Mouse (Mus musculus): ENCODE data around the gene Dntt.

The Dntt gene

DNA sequence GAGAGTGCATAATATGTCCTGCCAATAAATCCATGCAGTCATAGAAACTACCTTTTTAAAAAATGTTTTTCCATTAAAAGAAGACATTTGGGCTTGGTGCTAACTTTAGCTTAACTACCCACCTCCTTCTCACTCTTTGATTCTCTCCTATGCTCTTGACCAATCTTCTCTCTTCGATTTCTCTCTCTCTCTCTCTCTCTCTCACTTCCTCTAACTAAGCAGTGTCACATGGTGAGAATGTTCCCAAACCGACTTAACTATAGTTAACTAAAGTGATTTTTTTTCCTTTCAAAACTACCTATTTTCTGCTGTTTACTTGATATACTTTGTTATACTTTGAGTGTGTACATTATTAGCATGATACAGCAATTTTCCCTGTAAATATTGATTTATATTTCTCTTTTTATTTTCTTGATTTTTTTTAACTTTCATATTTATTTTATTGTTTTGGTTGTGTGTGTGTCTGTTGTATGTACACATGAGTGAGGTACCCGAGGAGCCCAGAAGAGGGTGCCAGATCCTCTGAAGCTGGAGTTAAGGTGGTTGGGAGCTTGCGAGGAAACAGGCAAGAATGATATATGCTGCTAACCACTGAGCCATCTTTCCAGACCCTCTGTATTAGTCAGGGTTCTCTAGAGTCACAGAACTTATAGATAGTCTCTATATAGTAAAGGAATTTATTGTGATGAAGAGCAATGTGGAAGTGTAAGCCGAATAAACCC, 20.2 kb upstream of the Dntt start:
- intact Hi-C loops (cut with DNase I), result no loop called here

DNA sequence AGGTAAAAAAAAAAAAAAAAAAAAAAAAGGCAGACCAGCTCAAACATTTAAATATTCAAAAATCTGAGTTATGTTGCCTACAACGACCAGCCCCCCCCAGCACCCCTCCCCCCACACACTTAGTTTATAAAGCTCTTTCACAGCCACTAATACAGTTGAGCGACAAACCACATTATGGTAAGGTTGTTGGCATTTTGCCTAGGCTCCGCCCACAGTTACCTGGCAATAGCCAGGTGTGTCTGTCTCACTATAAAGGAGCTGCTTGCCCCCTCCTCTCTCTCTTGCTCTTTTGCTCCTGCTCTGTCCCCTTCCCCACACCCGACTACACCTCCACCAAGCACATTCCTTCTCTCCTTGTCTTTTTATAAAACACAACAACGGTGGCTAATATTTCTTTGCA, 17.4 kb upstream of the Dntt start:
- intact Hi-C loops (cut with DNase I), result no loop called here

DNA sequence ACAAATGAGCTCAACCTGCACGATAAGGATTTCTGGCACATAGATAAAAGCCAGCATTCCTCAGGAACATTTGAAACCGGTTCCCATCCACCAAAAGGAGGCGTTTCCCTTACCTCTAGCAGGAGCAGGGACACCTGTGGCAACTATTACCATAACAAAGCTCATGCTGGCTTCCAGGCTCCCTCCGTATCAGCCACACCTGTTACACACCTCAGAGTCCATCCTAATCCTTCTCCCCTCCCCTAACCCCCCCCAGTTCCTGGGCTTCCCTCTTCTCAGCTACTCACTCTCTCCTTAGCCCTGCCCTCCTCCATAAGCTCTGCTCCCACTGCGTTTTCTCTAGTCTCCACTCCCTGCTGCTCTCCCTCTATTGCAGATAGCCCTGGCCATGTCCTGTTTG, 15.5 kb upstream of the Dntt start:
- intact Hi-C loops (cut with DNase I), result no loop called here

- intact Hi-C loops (cut with DNase I), result no loop called here
These were observed 15.1 kb upstream of the Dntt start for GRCm38 (mm10) chr19:41014003-41014402.

DNA sequence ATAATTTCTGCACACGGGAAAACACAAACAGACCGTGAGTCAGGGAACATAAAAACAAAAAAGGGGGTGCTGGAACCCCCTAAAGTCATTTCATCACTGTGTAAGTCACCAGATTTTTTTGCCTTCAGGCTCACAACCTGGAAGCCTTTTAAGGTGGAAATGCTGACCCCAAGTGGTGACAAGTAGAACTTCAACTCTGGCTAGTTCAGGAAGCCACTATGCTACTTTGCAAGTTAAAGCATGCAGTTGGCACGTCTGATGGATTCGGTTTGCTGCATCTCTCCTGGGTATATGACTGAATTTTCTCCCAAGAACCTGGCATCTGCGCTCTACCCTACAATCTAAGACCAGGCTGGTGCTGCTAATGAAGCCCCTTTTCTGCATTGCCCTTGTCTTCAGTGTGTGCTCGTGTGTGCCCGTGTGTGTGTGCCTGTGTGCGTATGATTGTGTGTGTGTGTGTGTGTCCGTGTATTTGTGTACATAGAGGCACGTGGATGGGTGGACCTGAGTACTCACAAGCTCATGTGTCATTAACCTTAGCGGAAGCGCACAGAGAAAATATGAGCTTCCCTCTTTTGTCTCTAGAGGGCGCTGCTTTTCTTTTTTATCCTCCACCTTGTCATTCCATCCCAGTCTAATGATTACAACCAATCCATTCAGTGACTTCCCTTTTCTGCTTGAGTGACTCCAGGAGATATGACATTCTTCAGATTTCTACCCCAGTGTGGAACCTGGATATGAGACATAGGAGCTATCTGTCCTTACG, 12.9 kb upstream of the Dntt start:
- intact Hi-C loops (cut with DNase I), result loop anchor here (2.0 to 5.0 kb wide), 2 partner anchors 54 to 261 kb away; no protein-coding TSS in a partner anchor

- intact Hi-C loops (cut with DNase I), result loop anchor here (5.0 kb wide), 1 partner anchor 57 kb away; no protein-coding TSS in a partner anchor
These were observed 9.9 kb upstream of the Dntt start for GRCm38 (mm10) chr19:41019164-41019675.

GRCm38 (mm10) chr19:41020537-41020936, 8.5 kb upstream of the Dntt start:
- intact Hi-C loops (cut with DNase I), result no loop called here

DNA sequence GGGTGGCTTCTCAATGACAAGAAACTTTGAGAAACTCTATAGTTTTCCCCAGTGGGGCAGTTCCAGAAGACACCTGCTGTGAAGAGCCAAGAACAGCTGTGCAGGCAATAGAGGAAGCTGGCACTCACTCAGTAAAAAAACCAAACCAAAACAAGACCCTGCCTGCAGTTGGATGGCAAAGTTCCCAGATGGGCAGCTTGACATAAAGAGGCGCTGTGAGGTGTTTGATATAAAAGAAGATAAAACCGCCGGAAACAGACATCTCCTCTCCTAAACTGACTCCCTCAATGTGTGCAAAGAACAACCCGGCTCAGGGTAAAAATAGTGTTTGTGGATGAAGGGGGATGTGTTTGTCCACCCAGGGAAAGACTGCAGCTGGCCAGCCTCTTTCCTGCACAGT, 6.8 kb upstream of the Dntt start:
- intact Hi-C loops (cut with DNase I), result no loop called here

GRCm38 (mm10) chr19:41026551-41026950, 2.5 kb upstream of the Dntt start:
- intact Hi-C loops (cut with DNase I), result no loop called here

DNA sequence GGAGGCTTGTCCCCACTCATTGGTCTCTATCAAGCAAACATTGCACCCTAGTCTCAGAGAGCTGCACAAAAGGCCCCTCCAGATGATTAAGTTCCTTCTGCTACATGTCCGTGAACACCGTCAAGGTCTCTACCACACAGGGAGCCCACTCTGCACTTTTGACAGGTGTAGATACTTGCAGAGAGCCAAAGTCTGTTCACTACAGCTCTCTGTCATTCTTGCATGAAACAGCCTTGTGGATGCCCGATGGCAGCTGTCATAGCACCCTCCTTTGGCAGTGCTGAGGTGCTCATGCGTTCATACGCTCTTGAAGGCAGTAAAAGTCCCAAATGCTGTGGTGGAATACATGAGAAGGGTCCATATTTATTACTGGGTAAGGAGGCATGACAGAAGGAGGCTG, 2.1 kb upstream of the Dntt start:
- intact Hi-C loops (cut with DNase I), result no loop called here

DNA sequence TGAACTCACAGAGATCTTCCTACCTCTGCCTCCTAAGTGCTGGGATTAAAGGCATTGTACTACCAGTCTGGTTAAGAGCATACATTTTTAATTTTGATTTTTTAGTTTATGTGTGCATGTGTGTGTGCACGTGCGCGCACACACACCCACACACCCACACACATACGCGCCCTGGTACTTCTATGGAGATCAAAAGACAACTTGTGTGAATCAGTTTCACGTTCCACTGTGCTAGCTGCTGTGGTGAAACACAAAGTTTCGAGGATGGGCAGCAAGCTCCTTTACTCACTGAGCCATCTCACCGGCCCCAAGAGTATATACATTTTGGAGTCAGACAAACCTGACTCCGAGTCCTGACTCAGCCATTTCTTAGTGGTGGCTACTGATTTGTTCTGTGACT, 1.5 kb upstream of the Dntt start:
- intact Hi-C loops (cut with DNase I), result no loop called here

GRCm38 (mm10) chr19:41030161-41030560, 1.1 kb downstream of the Dntt start:
- intact Hi-C loops (cut with DNase I), result no loop called here

DNA sequence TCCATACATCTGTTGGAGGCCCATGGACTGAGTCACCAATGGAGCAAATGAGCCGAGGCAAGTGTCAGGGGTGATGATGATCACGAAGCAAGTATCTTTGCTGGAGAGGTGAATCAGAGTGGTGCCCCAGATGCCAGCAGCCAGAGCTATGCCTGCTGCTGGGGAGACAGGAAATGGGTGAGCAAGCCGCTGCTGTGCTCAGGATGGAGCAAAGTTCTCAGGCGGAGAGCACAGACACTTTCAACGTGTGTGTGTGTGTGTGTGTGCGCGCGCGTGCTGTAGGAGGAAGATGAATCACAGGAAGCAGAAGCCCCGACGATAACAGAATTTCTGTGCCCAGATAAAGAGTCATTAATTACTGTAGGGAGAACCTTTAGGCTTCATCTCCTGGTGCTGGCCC, 1.9 kb downstream of the Dntt start:
- intact Hi-C loops (cut with DNase I), result no loop called here

DNA sequence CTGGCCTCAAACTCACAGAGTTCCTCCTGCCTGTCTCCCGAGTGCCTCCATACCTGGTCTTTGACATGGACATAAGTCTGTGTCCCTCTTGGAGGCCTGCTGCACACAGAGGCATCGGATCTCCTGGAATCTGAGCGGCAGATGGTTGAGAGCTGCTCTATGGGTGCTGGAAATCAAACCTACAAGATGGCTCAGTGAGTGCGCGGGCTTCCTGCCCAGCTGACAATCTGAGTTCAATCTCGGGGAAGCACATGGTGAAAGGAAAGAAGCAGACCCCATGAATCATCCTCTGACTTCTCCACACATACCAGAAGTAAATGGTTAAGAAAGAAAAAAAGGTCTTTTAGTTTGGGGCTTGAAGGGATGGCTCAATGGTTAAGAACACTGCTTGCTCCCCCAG, 2.8 kb downstream of the Dntt start:
- intact Hi-C loops (cut with DNase I), result no loop called here

GRCm38 (mm10) chr19:41035809-41036551, 6.9 kb downstream of the Dntt start:
- intact Hi-C loops (cut with DNase I), result no loop called here

DNA sequence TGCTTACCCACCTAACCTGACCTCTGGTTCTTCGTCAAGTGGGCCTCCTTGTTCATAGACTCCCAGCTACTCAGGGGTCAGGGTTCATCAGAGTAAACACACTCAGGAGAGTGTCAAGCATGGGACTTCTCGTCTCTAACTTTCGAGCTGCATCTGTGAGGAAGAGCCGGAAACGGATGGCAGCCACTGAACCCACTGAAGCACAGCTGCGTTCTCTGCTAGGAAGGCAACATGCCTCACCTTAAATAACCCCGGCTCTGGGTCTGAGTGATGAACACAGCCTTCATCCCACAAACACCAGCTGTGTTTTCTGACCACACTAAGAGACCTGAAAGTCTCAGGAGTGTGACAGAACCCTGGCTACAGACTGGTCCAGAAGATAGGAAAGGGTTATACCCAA, 10.0 kb downstream of the Dntt start:
- intact Hi-C loops (cut with DNase I), result no loop called here

- intact Hi-C loops (cut with DNase I), result no loop called here
These were observed 16.2 kb downstream of the Dntt start for GRCm38 (mm10) chr19:41045091-41045770.

DNA sequence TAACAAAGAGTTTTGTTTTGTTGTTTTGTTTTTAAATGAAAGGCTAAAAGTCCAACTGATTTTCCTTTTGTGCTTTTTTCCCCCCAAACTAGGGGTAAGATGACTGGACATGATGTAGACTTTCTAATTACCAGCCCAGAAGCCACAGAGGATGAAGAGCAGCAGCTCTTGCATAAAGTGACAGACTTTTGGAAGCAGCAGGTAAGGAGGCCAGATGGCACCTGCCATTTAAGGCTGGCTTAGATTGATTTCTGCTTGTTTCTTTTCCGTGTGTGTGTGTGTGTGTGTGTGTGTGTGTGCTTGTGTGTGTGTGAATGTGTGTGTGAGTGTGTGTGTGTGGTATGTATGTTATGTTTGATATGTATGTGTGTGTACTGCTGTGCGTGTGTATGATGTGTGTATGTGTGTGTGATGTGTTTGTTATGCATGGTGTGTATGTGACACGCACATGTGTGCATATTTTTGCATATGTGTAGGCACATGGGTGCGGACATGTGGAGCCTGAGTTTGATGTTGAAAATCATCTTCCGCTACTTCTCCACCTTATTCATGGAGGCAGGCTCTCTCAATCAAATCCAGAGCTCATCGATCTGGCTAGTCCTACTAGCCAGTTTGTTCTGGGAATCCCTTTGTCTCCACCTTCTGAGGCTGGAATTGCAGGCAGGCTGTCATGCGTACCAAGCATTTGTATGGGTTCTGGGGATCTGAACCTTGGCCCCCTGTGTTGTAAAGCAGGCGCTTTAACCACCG, 18.5 kb downstream of the Dntt start:
- intact Hi-C loops (cut with DNase I), result no loop called here

DNA sequence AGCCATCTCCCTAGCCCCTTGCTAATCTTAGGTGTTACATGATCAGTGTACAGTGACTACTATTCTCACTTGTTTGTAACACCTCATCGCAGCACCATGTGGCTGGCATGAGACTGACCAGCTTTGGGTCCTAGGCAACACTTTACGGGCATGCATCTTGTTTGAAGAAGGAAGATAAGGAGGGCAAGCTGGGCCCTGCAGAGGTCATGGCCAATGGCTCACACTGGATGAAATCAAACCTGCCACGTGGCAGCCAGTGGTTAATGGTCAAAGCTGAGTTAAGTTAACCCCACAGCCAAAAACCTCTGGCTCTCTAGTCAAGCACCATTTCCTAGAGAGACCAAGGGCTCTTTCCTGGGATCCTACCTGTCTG, 19.1 kb downstream of the Dntt start:
- intact Hi-C loops (cut with DNase I), result no loop called here

GRCm38 (mm10) chr19:41051714-41052113, 22.6 kb downstream of the Dntt start:
- intact Hi-C loops (cut with DNase I), result no loop called here

GRCm38 (mm10) chr19:41052247-41052646, 23.2 kb downstream of the Dntt start:
- intact Hi-C loops (cut with DNase I), result no loop called here
